Mouse (Mus musculus): ENCODE measurements at regions not wholly inside any gene's neighbourhood (a gene's known extent, or its start where the extent isn't known, plus 50 kb on each side); places are given as distances from the start of the nearest gene placed in this dataset.

- TF ChIP-seq CTCF (IDR thresholded peaks at IDR 0.05; ENCODE audit: borderline replicate concordance, insufficient read depth, low read length) (no peak), POLR2A (IDR thresholded peaks at IDR 0.05; ENCODE audit: low read depth, low read length) (no peak)
These were observed 338.4 kb downstream of the Rnd3 start for GRCm38 (mm10) chr2:50810336-50811066.
